Mouse (Mus musculus): Measurements from ENCODE around the gene Scgb2b7. TPM values are rescaled to one million over a fixed set of nuclear protein-coding genes. Genes with fewer than 3 reads are reported as not detected.
"Not testable (repeated sequence)": the region's sequence is repeated elsewhere in the genome, so short reads cannot be mapped to it uniquely, and the experiment has no call there.

Gene Scgb2b7
- not detected in 2 replicates for polyA plus RNA-seq (2014; fragmentation: Nextera tagmentation; extraction: Ambion mirVana)

- DNase-seq (ENCODE audit: low spot score); H3K36me3 ChIP-seq (replicated peaks; ENCODE audit: control insufficient read depth, insufficient read depth); H3K4me2 ChIP-seq (replicated peaks); H3K9ac ChIP-seq; H3K4me1 ChIP-seq (replicated peaks; ENCODE audit: control insufficient read depth, insufficient read depth, low read length); H3K9me3 ChIP-seq (ENCODE audit: control insufficient read depth, low read length); H3K27me3 ChIP-seq (ENCODE audit: control insufficient read depth, insufficient read depth, low read length); ATAC-seq (ENCODE audit: low FRiP score); H3K4me3 ChIP-seq (replicated peaks; ENCODE audit: low read length); H3K27ac ChIP-seq: not testable (repeated sequence)
Observed at GRCm38 (mm10) chr7:31705657-31706056, at the start of gene Scgb2b7. Scgb2b7 (minus strand) TSS chr7:31705757.

- not testable (repeated sequence) for H3K9ac ChIP-seq; H3K9me3 ChIP-seq (ENCODE audit: control insufficient read depth, low read length); H3K27ac ChIP-seq; H3K4me2 ChIP-seq (replicated peaks); H3K4me1 ChIP-seq (replicated peaks; ENCODE audit: control insufficient read depth, insufficient read depth, low read length); ATAC-seq (ENCODE audit: low FRiP score); H3K27me3 ChIP-seq (ENCODE audit: control insufficient read depth, insufficient read depth, low read length); DNase-seq (ENCODE audit: low spot score); H3K4me3 ChIP-seq (replicated peaks; ENCODE audit: low read length); H3K36me3 ChIP-seq (replicated peaks; ENCODE audit: control insufficient read depth, insufficient read depth)
- WGBS = 84% methylated on average over 3 of the region's 5 CpGs
Observed at GRCm38 (mm10) chr7:31712365-31712764, 6.8 kb upstream of the Scgb2b7 start, which contains the start of gene Scgb1b7. Scgb1b7 (plus strand) TSS chr7:31712665.

Other genes with a start within 250 kb of the Scgb2b7 start
- gene Scgb1b7, start 6.9 kb upstream of the Scgb2b7 start, polyA plus RNA-seq (2014; fragmentation: Nextera tagmentation; extraction: Ambion mirVana) = not detected in 2 replicates